Mouse (Mus musculus): ENCODE data around the gene Pdia3. TPM values are rescaled to one million over a fixed set of nuclear protein-coding genes. Genes with fewer than 3 reads are reported as not detected.
"Not testable (repeated sequence)": the region's sequence is repeated elsewhere in the genome, so short reads cannot be mapped to it uniquely, and the experiment has no call there.

The Pdia3 gene
- polyA plus RNA-seq, 1 experiment from 2014 or later: 322 TPM

GRCm38 (mm10) chr2:121456692-121457642 is 43.4 kb downstream of the Pdia3 start, which contains the start of gene Serinc4:
Gene Serinc4 (minus strand): TSS chr2:121456781.
- no peaks in the 10 kb centered on the region for H3K9me3 ChIP-seq
- H3K9ac ChIP-seq (replicated peaks): peak within 1 kb of the TSS; percentile 73
- no peaks in the 10 kb centered on the region for H3K27me3 ChIP-seq
- peak within 1 kb of the TSS; percentile 71 for H3K4me3 ChIP-seq
- peak within 1 kb of the TSS; percentile 57 for H3K4me2 ChIP-seq (replicated peaks)
- ATAC-seq (replicated peaks): peak; percentile 93
- H3K36me3 ChIP-seq: peaks cover 37% of the 10 kb centered on the region
- WGBS: 3% methylated on average over 41 of the region's 41 CpGs
- H3K27ac ChIP-seq (replicated peaks): peak within 1 kb of the TSS; percentile 80
- peaks cover 16% of the 10 kb centered on the region for H3K4me1 ChIP-seq

- H3K9ac ChIP-seq (replicated peaks): no peak overlapping the region
- 68% methylated on average over 2 of the region's 2 CpGs for WGBS
- ATAC-seq (replicated peaks): no peak
- H3K27me3 ChIP-seq: no peaks in the 10 kb centered on the region
- peaks cover 16% of the 10 kb centered on the region for H3K4me1 ChIP-seq
- peaks cover 29% of the 10 kb centered on the region for H3K36me3 ChIP-seq
- H3K4me2 ChIP-seq (replicated peaks): no peak overlapping the region
- H3K4me3 ChIP-seq: no peak overlapping the region
- no peaks in the 10 kb centered on the region for H3K9me3 ChIP-seq
- H3K27ac ChIP-seq (replicated peaks): no peak overlapping the region
Observed at GRCm38 (mm10) chr2:121460071-121460470, 46.5 kb downstream of the Pdia3 start.

GRCm38 (mm10) chr2:121468982-121469381 is 55.4 kb downstream of the Pdia3 start:
- not testable (repeated sequence) for H3K9ac ChIP-seq (replicated peaks); H3K4me1 ChIP-seq; H3K4me2 ChIP-seq (replicated peaks); H3K27me3 ChIP-seq; H3K36me3 ChIP-seq; H3K4me3 ChIP-seq; H3K27ac ChIP-seq (replicated peaks); H3K9me3 ChIP-seq; ATAC-seq (replicated peaks)
- WGBS: 62% methylated on average over 3 of the region's 6 CpGs

GRCm38 (mm10) chr2:121472783-121473182 is 59.2 kb downstream of the Pdia3 start:
- H3K4me1 ChIP-seq; H3K27ac ChIP-seq (replicated peaks); H3K27me3 ChIP-seq; H3K4me2 ChIP-seq (replicated peaks); ATAC-seq (replicated peaks); H3K9me3 ChIP-seq; H3K9ac ChIP-seq (replicated peaks); H3K36me3 ChIP-seq: not testable (repeated sequence)
- 100% methylated on average over 3 of the region's 3 CpGs for WGBS
- peak overlapping the region; percentile 70; the same call in 1 of the 2 replicates for H3K4me3 ChIP-seq

- WGBS: 5% methylated on average over 41 of the region's 41 CpGs
Observed at GRCm38 (mm10) chr2:121473301-121474179, 60.0 kb downstream of the Pdia3 start, which contains the start of gene Mfap1b. Gene Mfap1b (minus strand): TSS chr2:121474067.

GRCm38 (mm10) chr2:121474180-121474535 is 60.6 kb downstream of the Pdia3 start:
- WGBS: 36% methylated on average over 8 of the region's 8 CpGs

More at GRCm38 (mm10) chr2:121473301-121474179, 60.0 kb downstream of the Pdia3 start, which contains the start of gene Mfap1b:
- not testable (repeated sequence) for H3K36me3 ChIP-seq, H3K9me3 ChIP-seq, H3K4me1 ChIP-seq, H3K27me3 ChIP-seq
- ATAC-seq (replicated peaks): peak; percentile 97
- Histone ChIP-seq H3K4me2 (replicated peaks) (peak within 1 kb of the TSS; percentile 73), H3K27ac (replicated peaks) (peak within 1 kb of the TSS; percentile 80), H3K4me3 (peak within 1 kb of the TSS; percentile 70), H3K9ac (replicated peaks) (peak within 1 kb of the TSS; percentile 66)

GRCm38 (mm10) chr2:121475306-121475705 is 61.7 kb downstream of the Pdia3 start:
- not testable (repeated sequence) for H3K36me3 ChIP-seq; H3K4me3 ChIP-seq; ATAC-seq (replicated peaks); H3K9ac ChIP-seq (replicated peaks); H3K27ac ChIP-seq (replicated peaks); H3K4me2 ChIP-seq (replicated peaks); H3K4me1 ChIP-seq; H3K9me3 ChIP-seq; H3K27me3 ChIP-seq
- WGBS: 96% methylated on average over 2 of the region's 2 CpGs

More at GRCm38 (mm10) chr2:121474180-121474535, 60.6 kb downstream of the Pdia3 start:
- no peaks in the 10 kb centered on the region for H3K36me3 ChIP-seq
- H3K27ac ChIP-seq (replicated peaks): peak overlapping the region; percentile 80
- H3K4me3 ChIP-seq: peak overlapping the region; percentile 70
- no peaks in the 10 kb centered on the region for H3K9me3 ChIP-seq
- peaks cover 8% of the 10 kb centered on the region for H3K4me1 ChIP-seq
- no peaks in the 10 kb centered on the region for H3K27me3 ChIP-seq
- ATAC-seq (replicated peaks): no peak; the same call in 1 of the 2 replicates
- H3K9ac ChIP-seq (replicated peaks): peak overlapping the region; percentile 66
- peak overlapping the region; percentile 73 for H3K4me2 ChIP-seq (replicated peaks)

GRCm38 (mm10) chr2:121477491-121478266 is 64.1 kb downstream of the Pdia3 start:
- Histone ChIP-seq H3K27me3 (no peaks in the 10 kb centered on the region), H3K4me2 (replicated peaks) (no peak overlapping the region), H3K9me3 (no peaks in the 10 kb centered on the region), H3K27ac (replicated peaks) (no peak overlapping the region), H3K9ac (replicated peaks) (no peak overlapping the region), H3K36me3 (no peaks in the 10 kb centered on the region), H3K4me3 (no peak overlapping the region), H3K4me1 (peaks cover 8% of the 10 kb centered on the region)
- ATAC-seq (replicated peaks): no peak
- 80% methylated on average over 3 of the region's 3 CpGs for WGBS

- Histone ChIP-seq H3K27ac (replicated peaks) (no peak overlapping the region), H3K36me3 (no peaks in the 10 kb centered on the region), H3K4me1 (no peaks in the 10 kb centered on the region), H3K4me2 (replicated peaks) (no peak overlapping the region), H3K27me3 (no peaks in the 10 kb centered on the region), H3K4me3 (no peak overlapping the region), H3K9ac (replicated peaks) (no peak overlapping the region), H3K9me3 (no peaks in the 10 kb centered on the region)
- no peak for ATAC-seq (replicated peaks)
- WGBS: 73% methylated on average over 3 of the region's 3 CpGs
Observed at GRCm38 (mm10) chr2:121480498-121480897, 66.9 kb downstream of the Pdia3 start.

GRCm38 (mm10) chr2:121480916-121481315 is 67.3 kb downstream of the Pdia3 start:
- H3K4me2 ChIP-seq (replicated peaks); H3K27me3 ChIP-seq; H3K27ac ChIP-seq (replicated peaks); ATAC-seq (replicated peaks); H3K4me1 ChIP-seq; H3K9ac ChIP-seq (replicated peaks); H3K9me3 ChIP-seq; H3K36me3 ChIP-seq; H3K4me3 ChIP-seq: not testable (repeated sequence)
- 91% methylated on average over 13 of the region's 13 CpGs for WGBS

- Histone ChIP-seq H3K4me3 (no peak overlapping the region), H3K27ac (replicated peaks) (no peak overlapping the region), H3K9me3 (no peaks in the 10 kb centered on the region), H3K36me3 (no peaks in the 10 kb centered on the region), H3K27me3 (no peaks in the 10 kb centered on the region), H3K4me1 (no peaks in the 10 kb centered on the region), H3K4me2 (replicated peaks) (no peak overlapping the region), H3K9ac (replicated peaks) (no peak overlapping the region)
- 25% methylated on average over 8 of the region's 8 CpGs for WGBS
- no peak for ATAC-seq (replicated peaks)
Observed at GRCm38 (mm10) chr2:121483576-121483975, 70.0 kb downstream of the Pdia3 start.
